Mouse (Mus musculus) ES-E14 (cell line): ENCODE results near the gene Cntn4.

ENCODE experiments used
- CHD2 ChIP-seq: IDR thresholded peaks from 2 replicates; pipeline ENCODE4 v1.6.1; 2014; ENCODE audit warnings: mild to moderate bottlenecking, low read depth, low read length, inconsistent platforms
- HCFC1 ChIP-seq: IDR thresholded peaks from 2 replicates; pipeline ENCODE4 v1.6.1; 2012; ENCODE audit warnings: low read length, inconsistent platforms, borderline replicate concordance; ENCODE audit not compliant: insufficient read depth
- MAFK ChIP-seq: IDR thresholded peaks from 2 replicates; pipeline ENCODE4 v1.6.1; 2014; ENCODE audit warnings: mild to moderate bottlenecking, low read depth, low read length, inconsistent platforms; ENCODE audit not compliant: insufficient read depth
- ZC3H11A ChIP-seq: IDR thresholded peaks from 2 replicates; pipeline ENCODE4 v1.6.1; 2012; ENCODE audit warnings: low read depth, mild to moderate bottlenecking, inconsistent platforms, low read length, borderline replicate concordance

GRCm38 (mm10) chr6:106566929-106567621 lies 889.6 kb downstream of the Cntn4 start:
- TF ChIP-seq HCFC1 (no peak), MAFK (no peak), CHD2 (no peak), ZC3H11A (no peak)
